7 mouse cellular contexts compared by ENCODE assay signal in the genomic region with DNA sequence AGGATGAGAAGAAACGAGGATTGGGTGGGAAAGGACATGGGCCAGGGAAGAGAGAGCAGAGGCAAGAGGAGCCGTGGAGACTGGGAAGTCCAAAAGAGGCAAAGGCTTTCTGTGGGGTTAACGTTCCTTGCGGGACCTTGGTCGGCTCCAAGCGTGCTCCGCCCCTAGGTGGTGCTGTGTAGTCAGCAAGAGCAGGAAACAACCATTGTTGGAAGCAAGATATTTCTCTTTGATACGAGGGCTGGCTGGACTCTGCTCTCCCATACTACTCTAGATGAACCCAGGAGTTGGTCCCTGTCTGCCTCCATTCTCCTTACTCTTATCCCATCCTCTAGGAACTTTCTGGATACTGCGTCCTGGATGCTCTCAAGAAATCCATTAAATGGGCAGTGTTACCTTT.
DNase-seq lines count a peak whose midpoint lies in the region; ATAC-seq and TF ChIP-seq lines count a peak whose summit lies in the region.

No protein-coding gene starts in this region.

- H3K4me1 ChIP-seq in forebrain, postnatal 0 days (ENCODE audit: insufficient read depth), result no peaks in the 10 kb centered on the region
- H3K4me1 ChIP-seq in hindbrain, postnatal 0 days (ENCODE audit: insufficient read depth, low read length), result no peaks in the 10 kb centered on the region

- no peaks in the 10 kb centered on the region for H3K36me3 ChIP-seq in forebrain, postnatal 0 days (ENCODE audit: insufficient read depth)
- H3K36me3 ChIP-seq in hindbrain, postnatal 0 days (ENCODE audit: insufficient read depth, low read length), result no peaks in the 10 kb centered on the region

- no peak overlapping the region for H3K9ac ChIP-seq in forebrain, postnatal 0 days
- no peak overlapping the region for H3K9ac ChIP-seq in hindbrain, postnatal 0 days (replicated peaks; ENCODE audit: low read length)

- H3K9me3 ChIP-seq in forebrain, postnatal 0 days (ENCODE audit: low read length), result no peaks in the 10 kb centered on the region
- H3K9me3 ChIP-seq in hindbrain, postnatal 0 days (ENCODE audit: low read length), result no peaks in the 10 kb centered on the region

- TF ChIP-seq CTCF in forebrain, postnatal 0 days (IDR thresholded peaks at IDR 0.05; ENCODE audit: low read depth), result peak; percentile 72
- peak; percentile 74 for TF ChIP-seq CTCF in hindbrain, postnatal 0 days (IDR thresholded peaks at IDR 0.05; ENCODE audit: low read depth)

- DNase-seq in WW6 (ENCODE audit: low read depth, low spot score), result peak; percentile 36
- DNase-seq in brain, adult 2 months (ENCODE audit: low read depth, low spot score), result peak; percentile 71
- peak; percentile 49 for DNase-seq in forebrain, postnatal 0 days
- peak; percentile 68 for DNase-seq in hindbrain, postnatal 0 days (ENCODE audit: low spot score)
- peak; percentile 44 to 74 for DNase-seq in layer of hippocampus, postnatal 25 days (ENCODE audit: extremely low spot score in 1 of 2, low spot score in 1 of 2)
- peak; percentile 80 for DNase-seq in lung, postnatal 36 days
- DNase-seq in testis, postnatal 10 days (ENCODE audit: low spot score), result peak; percentile 86

- H3K27ac ChIP-seq in forebrain, postnatal 0 days (ENCODE audit: low read depth, low read length), result no peak overlapping the region
- no peak overlapping the region for H3K27ac ChIP-seq in hindbrain, postnatal 0 days

- ATAC-seq in forebrain, postnatal 0 days, result no peak
- ATAC-seq in hindbrain, postnatal 0 days, result no peak

- H3K4me3 ChIP-seq in forebrain, postnatal 0 days (ENCODE audit: low read depth, low read length), result no peak overlapping the region
- H3K4me3 ChIP-seq in hindbrain, postnatal 0 days (ENCODE audit: low read length), result no peak overlapping the region

- 28% methylated on average over 9 of the region's 9 CpGs for WGBS in forebrain, postnatal 0 days
- WGBS in hindbrain, postnatal 0 days, result 26% methylated on average over 9 of the region's 9 CpGs

- no peaks in the 10 kb centered on the region for H3K27me3 ChIP-seq in forebrain, postnatal 0 days (ENCODE audit: insufficient read depth, low read length)
- no peaks in the 10 kb centered on the region for H3K27me3 ChIP-seq in hindbrain, postnatal 0 days (ENCODE audit: insufficient read depth, low read length)

- no peak overlapping the region for H3K4me2 ChIP-seq in forebrain, postnatal 0 days (ENCODE audit: low read depth)
- H3K4me2 ChIP-seq in hindbrain, postnatal 0 days (ENCODE audit: low read depth, low read length), result no peak overlapping the region

Comparison
In these comparisons a context has a peak if more than half of its experiments do, and no peak if none do; other contexts are left out.
1. DNase-seq: peak in every context shown above with its lines; median percentile 86 in testis, postnatal 10 days; 80 in lung, postnatal 36 days; 71 in brain, adult 2 months; 68 in hindbrain, postnatal 0 days; 59 in layer of hippocampus, postnatal 25 days; 49 in forebrain, postnatal 0 days; 36 in WW6.